Mouse (Mus musculus) megakaryocyte, embryonic 14.5 days (primary cell): ENCODE data around the gene Minos1. TPM values are rescaled to one million over a fixed set of nuclear protein-coding genes. Genes with fewer than 3 reads are reported as not detected.

Experiments used
- H3K27me3 ChIP-seq: replicated peaks from 2 replicates; pipeline ENCODE3; 2012; ENCODE audit warnings: inconsistent platforms
- H3K36me3 ChIP-seq: replicated peaks from 2 replicates; pipeline ENCODE3; 2012; ENCODE audit warnings: low read length, inconsistent platforms, mixed read lengths
- H3K4me1 ChIP-seq: 2 replicates; pipeline ENCODE4 v1.6.1; 2012; ENCODE audit warnings: inconsistent platforms
- H3K4me3 ChIP-seq: replicated peaks from 2 replicates; pipeline ENCODE3; 2012; ENCODE audit warnings: moderate library complexity, mild to moderate bottlenecking, inconsistent platforms
- H3K9me3 ChIP-seq: 2 replicates; pipeline ENCODE4 v1.6.1; 2012; ENCODE audit warnings: inconsistent platforms
- FLI1 ChIP-seq: IDR thresholded peaks from 2 replicates; pipeline ENCODE4 v1.6.1; 2012; ENCODE audit warnings: low read length, inconsistent platforms, mixed read lengths
- GATA1 ChIP-seq: IDR thresholded peaks from 3 replicates; pipeline ENCODE4 v1.6.1; 2012; ENCODE audit warnings: mixed read lengths, low read length, inconsistent platforms, borderline replicate concordance
- polyA plus RNA-seq: library from polyadenylated mRNA; stranded (reverse); fragments of >175 nt; gene quantifications from 2 replicates; pipeline ENCODE4 v1.2.3, GENCODE M21; 2012; ENCODE audit warnings: low replicate concordance; ENCODE audit not compliant: insufficient read depth

Gene Minos1
- polyA plus RNA-seq, 1 experiment: 27.4 TPM

DNA sequence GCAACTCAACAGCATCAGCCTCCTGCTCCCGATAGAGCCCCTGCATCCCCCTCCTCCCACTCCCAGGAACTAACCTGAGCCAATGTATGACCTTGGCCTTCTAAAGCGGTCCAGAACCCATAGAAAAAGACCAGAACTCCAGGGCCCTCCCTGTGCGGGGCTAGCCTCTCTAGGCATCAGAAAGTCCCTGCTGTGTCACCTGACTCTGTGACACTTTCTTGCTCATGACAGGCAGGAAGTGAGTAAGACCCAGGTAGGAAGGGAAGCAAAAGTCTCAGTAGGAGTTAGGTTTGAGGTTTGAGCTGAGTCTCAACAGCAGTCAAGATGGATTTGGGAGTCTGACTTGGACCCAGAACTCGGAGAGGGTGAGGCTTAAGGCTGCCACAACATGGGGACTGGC is 43.9 kb downstream of the Minos1 start:
- Histone ChIP-seq H3K4me3 (no peak overlapping the region), H3K4me1 (peaks cover 27% of the 10 kb centered on the region), H3K27me3 (peaks cover 92% of the 10 kb centered on the region), H3K9me3 (no peaks in the 10 kb centered on the region), H3K36me3 (no peaks in the 10 kb centered on the region)
- TF ChIP-seq FLI1 (no peak), GATA1 (no peak)

DNA sequence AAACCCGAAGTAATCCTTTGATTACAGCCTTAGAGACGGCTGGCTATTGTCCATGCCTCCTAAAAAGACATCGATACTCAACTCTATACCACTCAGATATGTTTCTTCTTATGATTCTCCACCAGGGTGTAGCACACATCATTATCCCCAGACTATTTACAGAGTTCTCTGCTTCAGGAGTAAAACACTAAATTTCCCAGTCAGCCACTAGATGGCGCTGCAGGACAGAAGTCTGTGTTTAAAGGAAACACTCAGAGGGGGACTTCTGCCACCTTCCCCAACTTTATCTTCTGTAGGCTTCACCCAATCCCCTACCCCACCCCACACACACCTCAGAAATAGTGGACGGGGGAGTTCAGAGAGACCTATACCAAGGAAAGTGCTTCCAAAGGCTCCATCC is 44.9 kb downstream of the Minos1 start:
- H3K36me3 ChIP-seq: no peaks in the 10 kb centered on the region
- H3K4me1 ChIP-seq: peaks cover 24% of the 10 kb centered on the region
- H3K27me3 ChIP-seq: peaks cover 91% of the 10 kb centered on the region
- no peak for TF ChIP-seq GATA1
- no peak for TF ChIP-seq FLI1
- no peak overlapping the region for H3K4me3 ChIP-seq
- no peaks in the 10 kb centered on the region for H3K9me3 ChIP-seq

DNA sequence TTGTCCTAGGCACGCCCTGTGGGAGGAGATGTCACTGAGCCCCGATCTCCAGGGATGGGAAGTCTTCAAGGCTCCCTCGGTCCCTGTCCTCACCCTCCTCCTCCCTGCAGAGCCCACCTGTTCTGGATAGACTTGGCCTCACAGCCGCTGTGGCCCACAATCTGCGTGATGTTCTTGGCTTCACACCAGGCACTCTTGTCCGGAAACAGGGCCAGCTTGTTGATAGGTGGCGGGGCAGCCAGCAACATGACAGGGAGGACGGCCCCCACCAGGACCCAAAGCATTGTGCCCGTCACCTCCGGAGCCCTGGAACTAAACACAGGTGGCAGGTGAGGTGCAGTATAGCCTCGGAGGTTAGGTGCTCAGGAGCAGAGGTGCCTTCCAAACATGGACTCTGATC is 45.6 kb downstream of the Minos1 start:
- no peak for TF ChIP-seq GATA1
- TF ChIP-seq FLI1: no peak
- peaks cover 17% of the 10 kb centered on the region for H3K4me1 ChIP-seq
- H3K27me3 ChIP-seq: peaks cover 89% of the 10 kb centered on the region
- H3K9me3 ChIP-seq: no peaks in the 10 kb centered on the region
- no peak overlapping the region for H3K4me3 ChIP-seq
- no peaks in the 10 kb centered on the region for H3K36me3 ChIP-seq

DNA sequence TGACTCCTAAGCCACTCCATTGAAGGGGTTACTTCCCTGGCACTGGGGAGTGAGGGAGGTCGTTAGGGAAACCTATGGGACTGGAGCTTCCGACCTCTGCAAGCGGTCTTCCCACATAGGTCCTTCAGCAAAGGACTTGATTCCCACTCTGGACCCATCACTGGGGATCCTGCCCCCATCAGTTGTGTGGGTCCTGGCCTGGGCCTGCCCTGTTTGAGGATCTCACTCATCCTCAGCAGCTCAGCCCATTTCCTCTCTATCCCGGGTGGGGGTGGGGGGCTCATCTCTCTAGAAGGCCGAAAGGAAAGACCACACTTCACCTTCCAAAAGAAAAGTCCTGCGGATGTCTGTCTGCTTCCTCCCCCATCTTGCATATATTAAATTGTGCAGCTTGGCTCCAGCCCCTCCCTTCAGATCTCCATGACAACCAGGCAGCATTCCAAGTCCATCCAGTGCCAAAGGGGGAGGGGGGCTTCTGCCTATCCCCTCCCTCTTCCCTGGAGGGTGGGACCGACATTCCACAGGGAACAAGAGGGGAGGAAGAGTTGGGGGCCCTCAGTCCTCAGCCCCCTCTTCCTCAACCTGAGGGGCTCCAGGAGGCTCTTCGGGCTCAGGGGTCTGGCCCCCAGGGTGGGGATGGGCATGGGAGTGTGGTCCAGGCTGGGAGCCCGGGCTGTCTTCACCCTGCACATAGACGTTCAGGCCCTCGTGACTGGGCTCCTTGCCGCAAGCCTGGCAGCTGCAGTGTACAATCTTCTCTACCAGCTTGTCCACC is 47.9 kb downstream of the Minos1 start:
- no peak for TF ChIP-seq GATA1
- TF ChIP-seq FLI1: no peak
- no peaks in the 10 kb centered on the region for H3K36me3 ChIP-seq
- no peak overlapping the region for H3K4me3 ChIP-seq
- peaks cover 78% of the 10 kb centered on the region for H3K27me3 ChIP-seq
- H3K4me1 ChIP-seq: peaks cover 16% of the 10 kb centered on the region; the same call in 1 of the 2 replicates
- no peaks in the 10 kb centered on the region for H3K9me3 ChIP-seq

DNA sequence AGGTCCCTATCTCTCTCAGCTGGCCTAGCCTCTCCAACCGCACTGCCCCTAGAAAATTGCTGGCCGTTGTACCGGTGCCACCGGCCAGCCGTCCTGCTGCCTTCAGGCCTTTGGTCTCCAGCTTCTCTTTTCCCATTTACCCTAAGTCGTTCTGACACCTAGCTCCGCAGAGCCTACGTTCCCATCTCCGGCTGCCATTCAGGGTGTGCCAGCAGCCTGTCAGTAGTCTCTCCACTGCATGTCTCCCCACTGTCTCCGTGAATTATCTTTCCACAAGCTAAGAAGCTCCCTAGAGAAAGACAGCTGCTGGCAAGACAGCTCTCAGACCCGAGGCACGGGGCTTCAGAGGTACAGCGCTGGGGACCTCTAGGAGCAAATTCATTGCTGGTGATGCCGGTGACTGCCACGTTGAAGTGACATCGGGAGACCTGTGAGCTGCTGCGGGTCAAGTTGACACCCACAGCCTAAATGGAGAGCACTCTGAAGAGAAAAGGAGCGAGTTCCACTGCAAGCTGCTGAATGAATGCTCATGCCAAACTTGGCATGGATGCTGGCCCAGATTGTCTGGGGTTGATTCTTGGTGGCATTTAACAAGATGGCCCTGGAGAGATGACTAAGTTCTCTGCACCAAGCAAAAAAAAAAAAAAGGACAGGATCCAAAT is 49.5 kb downstream of the Minos1 start:
- TF ChIP-seq FLI1 (no peak), GATA1 (no peak)
- H3K9me3 ChIP-seq: no peaks in the 10 kb centered on the region
- H3K27me3 ChIP-seq: peaks cover 77% of the 10 kb centered on the region
- peaks cover 8% of the 10 kb centered on the region; the same call in 1 of the 2 replicates for H3K4me1 ChIP-seq
- no peak overlapping the region for H3K4me3 ChIP-seq
- no peaks in the 10 kb centered on the region for H3K36me3 ChIP-seq

DNA sequence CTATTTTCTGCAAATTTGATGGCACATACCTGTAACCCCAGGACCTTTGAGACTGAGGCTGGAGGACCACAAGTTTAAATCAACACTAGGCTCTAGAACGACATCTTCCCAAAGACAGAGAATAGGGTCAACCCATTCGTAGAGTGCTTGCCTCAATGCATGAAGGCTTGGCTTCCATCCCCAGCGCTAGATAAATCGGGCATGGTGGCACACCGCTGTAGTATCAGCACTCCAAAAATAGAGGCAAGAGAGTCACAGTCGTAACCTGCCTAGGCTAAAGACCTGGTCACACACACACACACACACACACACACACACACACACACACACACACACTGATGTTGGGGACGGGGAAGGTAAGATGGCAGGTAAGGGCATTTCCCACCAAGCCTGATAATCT is 50.7 kb downstream of the Minos1 start:
- Histone ChIP-seq H3K9me3 (no peaks in the 10 kb centered on the region), H3K36me3 (no peaks in the 10 kb centered on the region), H3K4me3 (no peak overlapping the region), H3K27me3 (peaks cover 80% of the 10 kb centered on the region), H3K4me1 (peaks cover 11% of the 10 kb centered on the region)
- TF ChIP-seq GATA1 (no peak), FLI1 (no peak)

- TF ChIP-seq GATA1 (no peak), FLI1 (no peak)
- Histone ChIP-seq H3K9me3 (no peaks in the 10 kb centered on the region), H3K4me1 (peaks cover 16% of the 10 kb centered on the region), H3K27me3 (peaks cover 80% of the 10 kb centered on the region), H3K36me3 (no peaks in the 10 kb centered on the region), H3K4me3 (no peak overlapping the region)
These were observed 51.5 kb downstream of the Minos1 start for GRCm38 (mm10) chr4:139079439-139079838.

GRCm38 (mm10) chr4:139078726-139079125 is 52.2 kb downstream of the Minos1 start:
- Histone ChIP-seq H3K9me3 (no peaks in the 10 kb centered on the region), H3K4me1 (peaks cover 22% of the 10 kb centered on the region), H3K36me3 (no peaks in the 10 kb centered on the region), H3K4me3 (no peak overlapping the region), H3K27me3 (peaks cover 83% of the 10 kb centered on the region)
- TF ChIP-seq FLI1 (no peak), GATA1 (no peak)

GRCm38 (mm10) chr4:139078313-139078712 is 52.6 kb downstream of the Minos1 start:
- TF ChIP-seq FLI1 (no peak), GATA1 (no peak)
- Histone ChIP-seq H3K36me3 (no peaks in the 10 kb centered on the region), H3K9me3 (no peaks in the 10 kb centered on the region), H3K4me1 (peaks cover 22% of the 10 kb centered on the region), H3K27me3 (peaks cover 84% of the 10 kb centered on the region), H3K4me3 (no peak overlapping the region)

DNA sequence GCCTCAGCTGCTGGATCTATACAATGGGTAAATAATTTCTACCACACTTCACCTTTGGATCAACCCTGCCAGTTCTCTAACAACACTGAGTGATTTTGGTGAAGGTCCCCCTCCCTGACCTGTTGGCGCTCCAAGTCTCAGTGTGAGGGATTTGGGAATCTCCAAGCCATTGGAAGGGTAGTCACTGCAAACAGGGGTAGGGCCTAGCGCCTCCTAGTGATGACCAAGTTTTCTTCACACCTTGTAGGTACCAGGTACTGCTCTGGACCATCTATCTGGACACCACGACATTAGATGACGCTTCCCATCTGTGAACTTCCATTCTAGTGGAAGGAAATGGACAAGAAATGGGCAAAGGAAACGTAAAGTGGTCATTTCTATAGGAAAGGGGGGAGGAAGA is 55.0 kb downstream of the Minos1 start:
- no peaks in the 10 kb centered on the region for H3K9me3 ChIP-seq
- TF ChIP-seq GATA1 (no peak), FLI1 (no peak)

More for the DNA sequence above, 55.0 kb downstream of the Minos1 start:
- Histone ChIP-seq H3K36me3 (no peaks in the 10 kb centered on the region), H3K4me1 (peaks cover 22% of the 10 kb centered on the region), H3K4me3 (no peak overlapping the region), H3K27me3 (peaks cover 83% of the 10 kb centered on the region)
